Mouse (Mus musculus) erythroblast, embryonic 14.5 days (primary cell): ENCODE results near the gene Psmc3. TPM values are rescaled to one million over a fixed set of nuclear protein-coding genes. Genes with fewer than 3 reads are reported as not detected.
"Not testable (repeated sequence)": the region's sequence is repeated elsewhere in the genome, so short reads cannot be mapped to it uniquely, and the experiment has no call there.

Source experiments
- H3K27me3 ChIP-seq: 2 replicates; pipeline ENCODE4 v1.6.1; 2012; ENCODE audit warnings: inconsistent platforms; ENCODE audit not compliant: control insufficient read depth
- H3K36me3 ChIP-seq: 2 replicates; pipeline ENCODE4 v1.6.1; 2012; ENCODE audit warnings: mild to moderate bottlenecking, inconsistent platforms; ENCODE audit not compliant: control insufficient read depth
- H3K4me1 ChIP-seq: 2 replicates; pipeline ENCODE4 v1.6.1; 2012; ENCODE audit warnings: inconsistent platforms; ENCODE audit not compliant: control insufficient read depth
- H3K4me3 ChIP-seq: replicated peaks from 2 replicates; pipeline ENCODE3; 2012; ENCODE audit warnings: moderate library complexity, mild to moderate bottlenecking, inconsistent platforms
- H3K9me3 ChIP-seq: 2 replicates; pipeline ENCODE4 v1.6.1; 2012; ENCODE audit warnings: low read length, inconsistent platforms, mixed read lengths; ENCODE audit not compliant: control insufficient read depth
- GATA1 ChIP-seq: IDR thresholded peaks from 2 replicates; pipeline ENCODE4 v1.6.1; 2012; ENCODE audit warnings: low read length, inconsistent platforms, mixed read lengths
- TAL1 ChIP-seq: IDR thresholded peaks from 3 replicates; pipeline ENCODE4 v1.6.1; 2012; ENCODE audit warnings: low read length, inconsistent platforms, mixed read lengths
- polyA plus RNA-seq: library from polyadenylated mRNA; stranded (reverse); fragments of >175 nt; gene quantifications from 2 replicates; pipeline ENCODE4 v1.2.3, GENCODE M21; 2012

The Psmc3 gene
- polyA plus RNA-seq, 1 experiment: 22.2 TPM

DNA sequence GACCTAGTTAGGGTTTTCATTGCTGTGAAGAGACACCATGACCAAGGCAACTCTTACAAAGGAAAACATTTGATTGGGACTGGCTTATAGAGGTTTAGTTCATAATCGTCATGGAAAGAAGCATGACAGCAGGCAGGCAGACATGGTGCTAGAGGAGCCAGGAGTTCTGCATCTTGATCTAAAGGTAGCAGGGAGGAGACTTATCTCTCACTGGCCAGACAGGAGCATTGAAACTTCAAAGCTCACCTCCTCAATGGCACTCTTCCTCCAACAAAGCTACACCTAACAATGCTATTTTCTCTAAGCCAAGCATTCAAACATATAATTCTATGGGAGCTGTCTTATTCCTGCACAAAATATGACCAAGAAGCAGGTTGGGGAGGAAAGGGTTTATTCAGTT lies 27.3 kb upstream of the Psmc3 start:
- H3K4me1 ChIP-seq: peaks cover 70% of the 10 kb centered on the region
- H3K4me3 ChIP-seq: peak overlapping the region; percentile 68
- peak; percentile 42; the same call in 1 of the 2 replicates for TF ChIP-seq GATA1
- no peak for TF ChIP-seq TAL1

DNA sequence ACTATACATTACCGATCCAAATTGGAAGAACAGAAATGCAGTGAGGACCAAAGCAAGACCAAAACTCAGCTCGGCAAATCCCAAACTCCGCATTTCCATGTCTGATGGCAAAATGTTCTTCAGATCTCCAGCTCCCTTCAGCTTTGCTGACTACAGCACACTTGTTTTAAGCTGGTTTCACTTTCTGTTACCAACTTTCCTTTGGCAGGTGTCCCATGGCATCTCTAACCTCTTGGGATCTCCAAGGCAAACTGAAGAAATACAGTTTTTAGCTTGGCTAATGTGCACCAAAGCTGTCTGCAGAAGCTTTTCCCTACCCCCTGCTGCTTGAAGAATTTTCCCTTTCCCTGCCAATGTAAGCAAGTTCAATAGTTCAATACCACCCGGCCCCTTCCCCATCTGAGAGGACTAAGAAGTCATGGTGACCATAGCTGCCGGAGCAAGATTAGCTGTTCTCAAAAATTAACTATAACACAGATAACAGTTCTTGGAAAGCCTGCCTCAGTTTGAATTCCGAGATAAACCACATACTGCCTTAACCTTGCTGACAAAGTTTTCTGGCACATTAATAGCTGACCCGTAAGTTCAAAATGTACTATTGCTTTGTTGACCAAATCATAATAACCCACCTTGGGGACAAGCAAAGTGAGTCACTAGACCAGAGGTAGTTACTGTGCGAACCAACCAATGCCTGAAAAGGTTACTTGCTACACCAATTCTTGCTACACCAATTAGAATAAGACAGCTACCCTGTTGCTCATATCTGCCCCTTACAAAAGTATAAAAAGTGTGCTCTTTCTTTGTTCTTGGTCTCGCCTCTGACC lies 26.2 kb upstream of the Psmc3 start:
- Histone ChIP-seq H3K36me3 (peaks cover 30% of the 10 kb centered on the region), H3K27me3 (no peaks in the 10 kb centered on the region), H3K4me1 (peaks cover 75% of the 10 kb centered on the region), H3K4me3 (peak overlapping the region; percentile 68), H3K9me3 (no peaks in the 10 kb centered on the region)
- TF ChIP-seq GATA1 (no peak), TAL1 (no peak)

More for the DNA sequence above, 27.3 kb upstream of the Psmc3 start:
- H3K27me3 ChIP-seq: no peaks in the 10 kb centered on the region
- H3K9me3 ChIP-seq: no peaks in the 10 kb centered on the region
- peaks cover 37% of the 10 kb centered on the region for H3K36me3 ChIP-seq

DNA sequence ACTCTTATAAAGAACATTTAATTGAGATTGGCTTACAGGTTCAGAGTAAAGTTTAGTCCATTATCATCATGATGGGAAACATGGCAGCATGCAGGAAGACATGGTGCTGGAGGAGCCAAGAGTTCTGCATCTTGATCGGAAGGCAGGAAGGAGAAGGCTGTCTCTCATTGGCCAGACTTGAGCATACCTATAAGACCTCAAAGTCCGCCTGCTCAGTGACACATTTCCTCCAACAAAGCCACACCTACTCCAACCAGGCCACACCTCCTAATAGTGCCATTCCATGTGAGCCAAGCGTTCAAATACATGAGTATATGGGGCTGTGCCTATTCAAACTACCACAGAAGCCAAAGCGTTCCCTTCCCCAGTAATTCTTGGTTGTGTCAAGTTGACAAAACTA lies 22.6 kb upstream of the Psmc3 start:
- no peaks in the 10 kb centered on the region for H3K9me3 ChIP-seq
- H3K4me3 ChIP-seq: no peak overlapping the region
- H3K27me3 ChIP-seq: no peaks in the 10 kb centered on the region
- TF ChIP-seq GATA1 (no peak), TAL1 (no peak)
- H3K4me1 ChIP-seq: peaks cover 47% of the 10 kb centered on the region
- H3K36me3 ChIP-seq: no peaks in the 10 kb centered on the region; the same call in 1 of the 2 replicates

DNA sequence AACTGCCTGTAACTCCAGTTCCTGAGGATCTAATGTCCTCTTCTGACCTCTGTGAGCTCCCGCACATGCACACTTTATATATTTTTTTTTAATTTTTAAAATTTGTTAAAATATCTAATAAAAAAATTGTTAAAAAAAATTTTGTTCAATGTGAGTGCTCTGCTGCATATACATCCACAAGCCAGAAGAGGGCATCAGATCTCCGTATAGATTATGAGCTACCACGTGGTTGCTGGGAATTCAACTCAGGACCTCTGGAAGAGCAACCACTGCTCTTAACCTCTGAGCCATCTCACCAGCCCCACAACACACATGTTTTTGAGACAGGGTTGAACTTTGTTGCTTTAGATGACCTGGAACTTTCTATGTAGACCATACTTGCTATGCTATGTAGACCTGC lies 20.8 kb upstream of the Psmc3 start:
- H3K4me1 ChIP-seq: peaks cover 29% of the 10 kb centered on the region
- no peaks in the 10 kb centered on the region for H3K9me3 ChIP-seq
- no peaks in the 10 kb centered on the region for H3K27me3 ChIP-seq
- no peak for TF ChIP-seq GATA1
- H3K4me3 ChIP-seq: no peak overlapping the region
- H3K36me3 ChIP-seq: no peaks in the 10 kb centered on the region; the same call in 1 of the 2 replicates

DNA sequence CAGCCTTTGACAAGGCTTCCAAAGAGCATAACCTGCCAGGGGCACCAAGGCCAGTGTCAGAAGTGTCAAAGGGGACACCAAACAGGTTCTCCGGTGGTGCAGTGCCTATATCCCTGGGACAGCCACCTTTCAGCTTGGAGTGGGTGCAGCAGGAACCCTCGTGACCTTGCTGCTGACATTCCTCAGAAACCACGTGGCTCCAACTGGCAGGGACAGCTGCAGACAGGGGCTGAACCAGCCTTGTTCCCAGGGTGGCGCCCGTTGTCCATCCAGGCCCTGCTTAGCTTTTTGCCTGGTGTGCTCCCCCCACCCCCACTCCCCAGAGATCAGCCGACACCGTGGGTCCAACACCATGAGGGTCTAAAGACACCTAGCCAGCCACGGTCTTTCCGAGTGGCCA lies 18.4 kb upstream of the Psmc3 start, which contains the start of gene Rapsn:
Rapsn (plus strand) TSS at position 236 of the 400 bp plus-strand sequence.
- Histone ChIP-seq H3K4me3 (no peak within 1 kb of the TSS), H3K27me3 (no peaks in the 10 kb centered on the region), H3K9me3 (no peaks in the 10 kb centered on the region), H3K36me3 (no peaks in the 10 kb centered on the region; the same call in 1 of the 2 replicates), H3K4me1 (peaks cover 18% of the 10 kb centered on the region)
- TF ChIP-seq TAL1 (no peak), GATA1 (no peak)

DNA sequence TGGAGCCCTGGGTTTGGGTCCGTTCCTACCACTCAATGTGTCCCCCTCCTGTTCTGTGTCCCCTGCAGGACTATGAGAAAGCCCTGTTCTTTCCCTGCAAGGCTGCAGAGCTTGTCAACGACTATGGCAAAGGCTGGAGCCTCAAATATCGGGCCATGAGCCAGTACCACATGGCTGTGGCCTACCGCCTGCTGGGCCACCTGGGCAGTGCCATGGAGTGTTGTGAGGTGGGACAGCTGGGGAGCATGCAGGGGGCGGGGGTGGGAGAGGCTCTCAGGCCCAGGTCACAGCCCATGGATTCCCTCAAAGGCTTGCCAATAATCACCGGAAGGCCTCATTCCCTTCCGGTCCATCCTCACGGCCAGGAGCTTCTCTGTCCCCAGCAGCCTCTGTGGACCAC lies 12.0 kb upstream of the Psmc3 start:
- TF ChIP-seq GATA1 (no peak), TAL1 (no peak)
- Histone ChIP-seq H3K36me3 (no peaks in the 10 kb centered on the region), H3K9me3 (no peaks in the 10 kb centered on the region), H3K4me3 (no peak overlapping the region), H3K4me1 (peaks cover 26% of the 10 kb centered on the region), H3K27me3 (peaks cover 5% of the 10 kb centered on the region)

DNA sequence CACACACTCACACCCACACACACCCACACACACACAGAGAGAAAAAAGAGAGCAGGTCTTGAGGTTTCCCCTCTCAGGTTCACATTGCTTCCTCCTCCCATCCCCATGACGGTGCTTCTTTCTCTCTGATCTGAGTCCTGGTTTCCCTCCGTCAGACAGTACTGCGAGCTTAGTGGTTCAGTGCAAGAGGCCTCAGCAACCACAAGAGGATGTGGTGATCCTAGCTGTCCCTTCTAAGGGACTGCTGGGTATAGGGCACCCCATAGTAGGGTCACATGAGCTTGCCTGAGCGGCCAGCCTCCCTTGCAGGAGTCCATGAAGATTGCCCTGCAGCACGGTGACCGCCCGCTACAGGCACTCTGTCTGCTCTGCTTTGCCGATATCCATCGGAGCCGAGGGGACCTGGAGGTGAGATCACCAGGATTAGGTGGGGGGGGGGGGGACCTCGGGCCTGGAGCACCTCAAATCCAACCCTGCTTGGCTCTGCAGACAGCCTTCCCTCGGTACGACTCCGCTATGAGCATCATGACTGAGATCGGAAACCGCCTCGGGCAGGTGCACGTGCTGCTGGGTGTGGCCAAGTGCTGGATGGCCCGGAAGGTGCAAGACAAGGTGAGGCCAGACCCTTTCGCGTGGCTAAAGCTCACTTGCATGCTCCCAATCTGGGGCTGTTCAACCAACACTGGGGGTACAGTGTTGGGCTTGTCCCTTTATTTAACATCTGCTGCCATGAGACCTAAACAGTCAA lies 11.0 kb upstream of the Psmc3 start:
- Histone ChIP-seq H3K36me3 (no peaks in the 10 kb centered on the region), H3K27me3 (peaks cover 5% of the 10 kb centered on the region), H3K9me3 (no peaks in the 10 kb centered on the region), H3K4me3 (no peak overlapping the region), H3K4me1 (peaks cover 27% of the 10 kb centered on the region)
- TF ChIP-seq TAL1: no peak
- TF ChIP-seq GATA1: no peak

DNA sequence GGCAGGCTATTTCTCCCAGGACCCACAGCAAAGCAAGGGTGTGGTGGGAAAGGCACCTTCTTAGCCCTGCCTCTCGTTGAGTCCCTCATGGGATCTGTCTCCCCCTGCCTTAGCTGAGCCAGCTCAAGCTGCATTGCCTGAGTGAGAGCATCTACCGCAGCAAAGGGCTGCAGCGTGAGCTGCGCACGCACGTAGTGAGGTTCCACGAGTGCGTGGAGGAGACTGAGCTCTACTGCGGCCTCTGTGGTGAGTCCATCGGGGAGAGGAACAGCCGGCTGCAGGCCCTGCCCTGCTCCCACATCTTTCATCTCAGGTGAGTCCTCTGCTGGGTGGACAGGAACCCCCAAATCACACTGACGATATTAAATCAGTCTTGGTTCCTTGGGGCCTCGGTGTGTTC lies 9.1 kb upstream of the Psmc3 start:
- Histone ChIP-seq H3K36me3 (no peaks in the 10 kb centered on the region), H3K4me3 (no peak overlapping the region), H3K27me3 (peaks cover 5% of the 10 kb centered on the region), H3K4me1 (peaks cover 28% of the 10 kb centered on the region), H3K9me3 (no peaks in the 10 kb centered on the region)
- TF ChIP-seq TAL1 (no peak), GATA1 (no peak)

DNA sequence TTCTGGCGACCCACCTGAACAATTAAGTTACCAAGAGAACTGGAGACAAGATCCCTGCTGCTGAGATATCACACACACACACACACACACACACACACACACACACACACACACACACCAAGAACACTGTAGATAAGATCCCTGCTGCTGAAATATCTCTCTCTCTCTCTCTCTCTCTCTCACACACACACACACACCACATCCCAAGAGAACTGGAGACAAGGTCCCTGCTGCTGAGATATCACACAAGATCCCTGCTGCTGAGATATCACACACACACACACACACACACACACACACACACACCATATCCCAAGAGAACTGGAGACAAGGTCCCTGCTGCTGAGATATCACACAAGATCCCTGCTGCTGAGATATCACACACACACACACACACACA lies 8.0 kb upstream of the Psmc3 start:
- H3K9me3 ChIP-seq, H3K36me3 ChIP-seq, H3K4me3 ChIP-seq, H3K27me3 ChIP-seq: not testable (repeated sequence)
- peaks cover 30% of the 10 kb centered on the region for H3K4me1 ChIP-seq
